Mouse (Mus musculus): ENCODE results near the gene Vars.
"Not testable (repeated sequence)": the region's sequence is repeated elsewhere in the genome, so short reads cannot be mapped to it uniquely, and the experiment has no call there.

Vars gene

GRCm38 (mm10) chr17:35026206-35026605, 25.4 kb downstream of the Vars start:
- no peak for DNase-seq

- peak; percentile 46 for DNase-seq
These were observed 26.7 kb downstream of the Vars start, which contains the start of gene Sapcd1 for GRCm38 (mm10) chr17:35027277-35028068. TSS of gene Sapcd1 (minus strand) at chr17:35028016.

- no peak for DNase-seq
These were observed 27.5 kb downstream of the Vars start for GRCm38 (mm10) chr17:35028315-35028714.

GRCm38 (mm10) chr17:35029691-35030532, 29.1 kb downstream of the Vars start:
- DNase-seq, result no peak

GRCm38 (mm10) chr17:35031272-35031671, 30.5 kb downstream of the Vars start:
- no peak for DNase-seq

GRCm38 (mm10) chr17:35031880-35032279, 31.1 kb downstream of the Vars start:
- DNase-seq, result no peak

GRCm38 (mm10) chr17:35032323-35032870, 31.6 kb downstream of the Vars start:
- no peak for DNase-seq

- DNase-seq, result not testable (repeated sequence)
These were observed 32.9 kb downstream of the Vars start for GRCm38 (mm10) chr17:35033703-35034102.

GRCm38 (mm10) chr17:35034896-35035295, 34.1 kb downstream of the Vars start:
- DNase-seq, result no peak

- DNase-seq, result no peak
These were observed 38.5 kb downstream of the Vars start for GRCm38 (mm10) chr17:35039121-35039873.

- no peak for DNase-seq
These were observed 43.0 kb downstream of the Vars start for GRCm38 (mm10) chr17:35043794-35044193.

GRCm38 (mm10) chr17:35044904-35045806, 44.4 kb downstream of the Vars start:
- DNase-seq, result no peak

- DNase-seq, result no peak
These were observed 45.3 kb downstream of the Vars start for GRCm38 (mm10) chr17:35045807-35046680.

- peak; percentile 92 for DNase-seq
These were observed 46.1 kb downstream of the Vars start, which contains the start of gene Msh5 for GRCm38 (mm10) chr17:35046681-35047455. TSS of gene Msh5 (minus strand) at chr17:35046745.

GRCm38 (mm10) chr17:35047688-35048087, 46.9 kb downstream of the Vars start:
- DNase-seq, result no peak

GRCm38 (mm10) chr17:35048149-35048931, 47.6 kb downstream of the Vars start:
- no peak for DNase-seq

GRCm38 (mm10) chr17:35048932-35049440, 48.2 kb downstream of the Vars start:
- no peak for DNase-seq

GRCm38 (mm10) chr17:35049561-35050016, 48.8 kb downstream of the Vars start, which contains the start of gene Clic1:
TSS of gene Clic1 (plus strand) at chr17:35049966.
- DNase-seq, result no peak

All from right cerebral cortex, postnatal 14 days (tissue).